Mouse (Mus musculus) spleen, postnatal 14 days (tissue): ENCODE results near the gene Dennd1a.
"Not testable (repeated sequence)": the region's sequence is repeated elsewhere in the genome, so short reads cannot be mapped to it uniquely, and the experiment has no call there.

Experiments used
- DNase-seq, 2 experiments: peaks; one replicate each; pipeline ENCODE4 v3.0.0; 2021 to 2022; ENCODE audit warnings: low spot score in 2 of 2

Dennd1a gene

DNA sequence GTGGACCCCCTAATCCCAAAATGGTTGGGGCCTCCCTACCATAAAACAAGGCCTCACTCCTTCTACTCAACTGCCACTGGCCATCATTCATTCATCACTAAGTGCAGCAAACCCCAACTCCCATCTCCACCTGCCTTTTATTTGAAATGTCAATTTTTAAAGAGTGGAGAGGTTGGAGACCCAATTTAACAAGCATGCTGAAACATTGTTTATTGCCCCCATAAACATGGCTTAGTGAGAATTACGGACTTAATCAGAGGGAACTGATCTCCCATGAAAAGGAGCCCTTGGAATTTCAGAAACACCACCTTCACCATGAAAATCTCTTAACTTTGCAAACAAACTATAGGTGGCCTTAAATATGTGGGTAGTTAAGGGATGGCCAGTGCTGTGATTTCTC lies 315.5 kb downstream of the Dennd1a start:
- no peak for DNase-seq

DNA sequence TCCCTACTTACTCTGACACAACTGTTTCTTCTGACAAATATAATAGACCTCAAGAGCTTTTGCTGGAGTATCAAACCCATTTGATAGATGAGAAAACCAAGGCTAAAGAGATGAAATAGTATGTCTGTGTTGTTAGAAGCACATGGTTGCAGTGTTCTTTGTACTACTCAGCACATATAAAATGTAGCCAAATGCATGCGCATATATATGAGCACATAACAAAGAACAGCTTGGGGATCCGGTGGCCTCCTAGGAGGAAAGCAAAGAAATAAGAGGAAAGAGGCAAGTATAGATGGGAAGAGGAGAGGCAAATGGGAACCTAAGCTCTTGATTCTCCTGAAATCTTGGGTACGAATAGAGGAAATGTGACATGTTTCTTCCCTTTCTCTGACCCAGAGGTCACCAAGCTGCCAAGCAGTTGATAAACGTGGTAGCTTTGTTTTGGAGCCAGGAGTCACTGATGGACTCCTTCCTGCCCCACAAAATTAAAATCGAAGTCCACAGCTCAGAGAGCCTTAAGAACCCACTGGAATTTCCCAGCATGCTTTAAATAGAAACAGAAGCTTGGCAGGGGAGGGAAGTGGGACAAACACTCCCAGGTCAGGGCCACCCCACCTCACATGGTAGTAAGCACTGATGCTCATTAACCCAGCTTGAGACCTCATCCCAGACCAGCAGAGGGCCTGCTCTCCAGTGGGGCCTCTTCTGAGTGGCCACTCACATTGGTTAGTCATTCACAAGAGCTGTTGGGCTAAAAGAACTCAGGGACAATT lies 317.3 kb downstream of the Dennd1a start:
- no peak for DNase-seq

DNA sequence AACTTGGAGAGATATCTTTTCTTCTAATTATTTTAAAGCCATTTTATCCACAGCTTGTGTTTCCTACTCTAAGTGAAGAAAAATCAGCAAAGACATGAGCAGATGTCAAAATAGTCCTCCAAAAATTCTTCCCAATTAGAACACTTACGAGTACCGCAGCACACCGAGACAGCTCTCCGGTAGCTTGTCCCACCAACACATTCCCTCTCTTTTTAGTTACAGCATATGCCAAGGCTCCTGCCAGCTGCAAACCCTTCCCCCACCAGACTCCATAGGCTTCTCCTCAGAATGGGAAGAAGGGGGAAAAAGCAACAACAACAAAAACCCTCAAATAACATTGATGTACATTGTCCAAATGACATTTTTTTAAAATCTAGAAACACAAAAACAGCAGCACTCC lies 322.7 kb downstream of the Dennd1a start:
- no peak for DNase-seq

DNA sequence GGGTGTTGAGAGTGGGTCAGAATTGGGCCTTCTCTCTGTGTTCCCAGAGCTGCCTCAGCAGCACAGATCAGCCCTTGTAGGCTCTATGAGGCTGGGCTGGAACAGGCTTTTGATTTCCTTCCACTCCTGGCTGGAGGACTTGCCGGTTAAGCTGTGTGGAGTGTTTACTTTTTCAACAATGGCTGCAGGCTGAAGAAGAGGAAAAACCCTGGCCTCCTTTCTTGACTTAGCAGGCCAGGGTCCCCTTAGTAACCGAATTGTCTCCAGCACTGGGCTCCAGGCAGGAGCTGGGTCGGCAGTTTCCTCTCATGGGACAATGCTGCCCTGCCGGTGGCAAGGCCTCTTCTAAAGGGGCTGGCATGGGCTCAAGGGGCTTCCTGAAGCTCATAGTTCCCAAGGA lies 323.8 kb downstream of the Dennd1a start:
- DNase-seq = no peak

- no peak for DNase-seq
These were observed 338.8 kb downstream of the Dennd1a start for GRCm38 (mm10) chr2:37948424-37948823.

DNA sequence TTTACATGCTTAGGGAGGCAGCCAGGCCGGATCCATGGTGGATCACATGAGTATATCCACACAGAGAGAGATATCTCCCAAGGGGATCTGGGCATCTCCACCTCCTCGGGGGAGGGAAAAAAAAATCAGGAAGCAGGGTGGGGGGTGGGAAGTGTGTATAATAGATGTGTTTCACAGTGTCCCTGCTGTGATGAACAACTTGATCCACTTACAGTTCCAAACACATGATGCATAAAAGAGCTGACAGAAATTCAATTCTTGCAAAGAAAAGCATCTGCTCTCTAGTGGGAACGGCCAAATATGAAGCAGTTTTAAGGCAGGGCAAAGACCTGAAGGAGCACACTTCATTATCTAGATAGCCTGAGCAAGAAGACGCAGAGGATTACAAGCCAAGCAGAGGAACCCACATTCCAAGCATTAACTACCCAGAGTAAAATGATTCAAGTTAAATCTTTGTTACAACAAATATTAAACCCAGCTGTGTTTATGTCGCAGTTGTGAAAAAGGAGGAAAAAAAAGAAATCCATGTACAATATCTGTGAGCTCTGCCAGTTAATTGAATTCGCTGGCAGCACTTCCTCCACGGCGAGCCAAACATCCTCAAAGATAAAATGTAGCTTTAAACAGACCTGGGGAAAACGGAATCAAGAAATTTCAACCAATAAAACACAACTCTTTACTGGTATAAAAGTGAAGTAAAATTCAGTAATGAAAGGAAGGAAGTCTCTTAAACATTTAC lies 341.4 kb downstream of the Dennd1a start:
- DNase-seq = no peak

DNA sequence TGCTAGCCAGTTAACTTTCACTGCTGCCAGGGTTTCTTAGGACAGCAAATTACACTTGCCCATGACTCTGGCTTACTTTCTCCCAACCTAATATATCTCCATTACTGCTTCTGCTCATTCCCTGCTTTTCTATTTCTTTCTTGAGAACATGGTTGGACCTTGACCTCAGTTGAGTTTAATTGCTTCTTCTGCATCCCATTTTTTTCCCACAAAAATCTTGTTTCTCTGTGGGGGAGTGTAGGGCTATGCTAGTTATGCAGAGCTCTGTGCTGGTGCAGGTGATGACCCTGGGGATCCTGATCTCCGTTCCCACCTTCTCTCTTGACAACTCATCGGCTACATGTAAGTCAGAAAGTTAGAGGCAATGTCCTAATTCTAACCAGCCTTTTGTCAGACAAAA lies 344.3 kb downstream of the Dennd1a start:
- DNase-seq = no peak

DNA sequence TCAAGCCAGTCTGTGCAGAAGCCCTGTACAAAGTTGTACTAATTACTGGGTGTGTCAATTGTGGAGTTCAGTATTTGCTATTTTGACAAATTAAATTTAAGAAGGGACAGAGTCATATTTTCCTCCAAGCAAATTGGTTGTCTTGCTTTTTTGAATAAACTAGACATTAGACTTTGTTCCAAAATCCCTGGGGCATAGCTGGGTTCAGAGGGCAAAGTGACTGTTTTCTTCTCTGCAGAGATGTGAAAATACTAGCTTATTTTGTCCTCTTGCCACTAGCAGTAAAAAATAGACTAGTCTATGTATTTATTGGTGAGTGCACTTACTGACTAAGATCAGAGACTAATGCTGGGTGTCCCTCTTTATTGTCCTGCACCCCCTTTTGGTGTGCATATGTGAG lies 345.4 kb downstream of the Dennd1a start:
- no peak for DNase-seq

DNA sequence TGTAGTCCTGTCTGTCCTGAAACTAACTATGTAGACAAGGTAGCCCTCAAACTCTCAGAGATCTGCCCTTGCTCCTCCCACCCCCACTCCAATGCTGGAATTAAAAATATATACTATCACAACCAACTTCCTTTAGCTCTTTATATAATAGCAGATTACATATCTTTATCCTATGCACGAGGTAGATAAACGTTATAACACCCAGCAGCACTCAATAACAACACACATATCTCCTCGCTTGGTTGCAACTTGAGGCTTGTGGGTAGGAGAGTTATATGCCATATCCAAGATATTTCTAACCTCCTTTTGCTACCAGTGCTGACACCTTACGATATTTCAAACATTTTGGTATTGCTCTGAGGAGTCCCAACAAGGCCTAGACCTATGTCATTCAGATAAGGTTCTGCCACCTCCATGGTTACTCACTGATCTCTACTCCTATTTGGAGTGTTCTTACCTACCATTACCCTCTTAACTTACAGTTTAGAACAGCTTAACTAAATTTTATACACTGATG lies 346.3 kb downstream of the Dennd1a start:
- no peak for DNase-seq

DNA sequence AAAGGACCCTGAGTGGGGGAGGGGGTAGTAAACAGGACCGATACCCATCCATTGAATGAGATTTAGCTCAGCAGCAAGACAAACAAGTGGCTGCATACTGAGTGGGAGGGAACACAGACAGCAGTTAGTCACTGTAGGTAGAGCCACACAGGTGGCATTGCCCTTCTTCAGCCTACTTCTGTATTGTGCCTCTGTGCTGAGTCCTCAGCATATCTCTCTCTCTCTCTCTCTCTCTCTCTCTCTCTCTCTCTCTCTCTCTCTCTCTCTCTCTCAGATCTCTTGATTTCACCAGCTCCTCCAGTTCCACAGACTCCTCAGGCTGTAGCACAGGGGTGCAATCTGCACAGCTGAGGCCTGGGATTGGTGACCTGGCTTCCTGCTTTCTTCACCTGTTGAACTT lies 347.2 kb downstream of the Dennd1a start:
- DNase-seq = no peak

- DNase-seq = not testable (repeated sequence)
These were observed 350.3 kb downstream of the Dennd1a start for GRCm38 (mm10) chr2:37936922-37937321.

GRCm38 (mm10) chr2:37932240-37932639 lies 354.9 kb downstream of the Dennd1a start:
- DNase-seq = no peak

DNA sequence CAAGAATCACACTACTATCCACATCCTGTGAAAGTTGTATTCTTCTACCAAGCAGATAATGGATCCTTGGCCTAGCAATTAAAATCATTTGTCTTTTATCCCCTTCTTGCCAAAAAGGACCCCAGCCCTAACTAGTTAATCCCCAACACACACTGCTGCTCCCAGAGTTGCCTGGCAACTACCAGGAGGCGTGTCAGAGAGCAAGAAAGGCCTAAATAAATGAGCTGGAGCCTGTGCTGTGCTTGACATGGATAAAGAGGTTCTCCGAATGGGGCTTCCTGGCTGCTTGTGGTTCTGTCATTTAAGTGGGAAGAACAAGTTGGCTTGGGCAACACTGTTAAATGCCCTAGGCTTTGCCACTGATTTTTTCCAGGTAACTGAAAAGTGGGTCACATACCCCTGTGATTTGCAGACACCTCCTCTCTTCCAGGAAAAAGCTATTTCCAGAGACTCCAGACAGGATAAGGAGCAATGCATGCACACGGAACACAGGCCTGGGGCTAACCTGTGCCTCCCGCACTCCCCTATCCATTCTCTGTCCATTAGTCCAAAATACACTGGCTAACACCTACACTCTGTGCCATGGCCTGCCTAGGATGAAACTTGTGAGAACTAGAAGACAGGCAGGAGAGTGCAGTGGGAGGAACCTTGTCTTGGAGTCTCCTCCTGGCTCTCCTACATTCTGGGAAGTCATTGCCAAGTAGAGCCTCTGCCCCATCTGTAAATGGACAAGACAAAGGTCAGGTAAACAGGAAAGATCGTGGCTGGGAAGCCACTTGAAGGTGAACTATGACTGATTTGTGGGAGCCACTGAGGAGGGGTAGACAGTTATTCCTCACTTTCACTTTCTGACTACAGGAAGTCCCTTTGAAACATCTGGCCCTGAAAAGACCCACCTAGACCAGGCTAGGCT lies 355.9 kb downstream of the Dennd1a start:
- no peak for DNase-seq

DNA sequence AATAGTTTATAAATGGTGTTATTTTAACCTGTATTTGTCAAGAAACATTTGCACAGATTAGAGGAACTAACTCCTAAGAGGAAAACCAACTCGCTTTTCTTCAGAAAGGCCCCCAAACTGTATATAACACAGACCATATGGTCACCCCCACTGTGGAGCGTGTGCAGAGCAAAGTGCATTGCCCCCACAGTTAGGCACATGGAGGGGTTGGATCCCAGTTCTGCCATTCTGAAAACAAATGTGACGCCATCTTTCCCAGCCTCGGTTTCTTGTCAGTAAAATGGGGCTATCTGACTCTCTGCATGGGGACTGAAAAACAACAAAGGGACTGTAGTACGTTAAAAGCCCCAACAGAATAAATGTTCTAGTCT lies 361.1 kb downstream of the Dennd1a start:
- DNase-seq = no peak

- DNase-seq = peak in 1 of 2 experiments; percentile 7
These were observed 361.6 kb downstream of the Dennd1a start for GRCm38 (mm10) chr2:37925413-37926132.

- DNase-seq = no peak
These were observed 378.3 kb downstream of the Dennd1a start for GRCm38 (mm10) chr2:37908721-37909506.

- no peak for DNase-seq
These were observed 378.9 kb downstream of the Dennd1a start for GRCm38 (mm10) chr2:37908296-37908695.

DNA sequence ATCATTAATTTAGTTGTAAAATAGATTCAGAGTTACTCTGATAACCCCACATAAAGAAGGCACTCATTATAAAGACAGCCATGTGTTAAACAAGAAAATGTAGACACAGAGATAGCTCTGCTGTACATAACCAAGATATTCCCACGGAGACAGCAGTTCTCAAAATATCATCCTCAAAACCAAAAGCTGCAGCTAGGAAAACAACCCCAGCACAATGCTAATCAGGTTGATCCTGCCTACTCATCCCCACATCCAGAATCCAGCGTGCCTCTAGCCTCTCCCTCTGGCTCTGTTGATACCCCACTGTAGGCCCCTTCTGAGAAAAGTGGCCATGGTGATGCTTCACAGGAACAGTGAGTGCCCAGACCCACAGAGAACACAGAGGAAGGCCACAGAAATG lies 380.9 kb downstream of the Dennd1a start:
- DNase-seq = no peak

GRCm38 (mm10) chr2:37903286-37903685 lies 383.9 kb downstream of the Dennd1a start:
- DNase-seq = no peak

DNA sequence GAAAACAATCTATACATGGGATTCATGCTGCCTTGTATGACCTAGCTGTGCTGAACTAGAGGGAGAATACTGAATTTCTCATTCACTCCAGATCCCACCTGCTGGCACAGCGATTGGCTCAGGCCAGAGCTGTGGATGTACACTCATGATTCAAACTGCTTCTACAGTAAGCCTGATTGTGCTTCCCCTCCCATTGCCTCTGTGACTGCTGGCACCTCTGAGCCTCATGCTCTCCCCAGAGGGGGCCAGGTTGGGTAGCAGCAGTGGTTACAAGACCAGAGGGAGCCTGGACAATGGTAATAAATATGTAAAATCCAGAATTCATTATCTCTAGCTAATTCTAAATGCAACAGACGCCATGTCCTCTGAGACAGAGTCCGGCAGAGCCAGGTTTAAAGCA lies 404.0 kb downstream of the Dennd1a start:
- no peak for DNase-seq
